Mouse (Mus musculus) liver, postnatal 0 days (tissue): ENCODE results near the gene Fbxw5. TPM values are rescaled to one million over a fixed set of nuclear protein-coding genes. Genes with fewer than 3 reads are reported as not detected.
A peak's percentile ranks its signal among the peaks of the same experiment; 100 is the strongest.

Source experiments
- ATAC-seq: fragments of 200-750 bp; cut with Nextera tagmentation; 2 replicates; pipeline ENCODE4 v1.8.0; 2017; ENCODE audit warnings: mild to moderate bottlenecking, moderate library complexity
- DNase-seq: peaks from one replicate; pipeline ENCODE4 v3.0.0-alpha.2; 2016
- H3K27ac ChIP-seq: fragments of 300-500 bp; sonication (generic); 2 replicates; pipeline ENCODE4 v1.5.1; 2014; ENCODE audit warnings: antibody characterized with exemption, moderate library complexity, mild to moderate bottlenecking, low read depth
- H3K27me3 ChIP-seq: fragments of 300-500 bp; sonication (generic); 2 replicates; pipeline ENCODE4 v1.6.1; 2014; ENCODE audit warnings: low read length, control low read depth, mixed read lengths; ENCODE audit not compliant: insufficient read depth
- H3K36me3 ChIP-seq: fragments of 300-500 bp; sonication (generic); replicated peaks from 2 replicates; pipeline ENCODE4 v1.6.1; 2014; ENCODE audit warnings: mild to moderate bottlenecking, control low read depth, low read length, moderate library complexity, mixed read lengths; ENCODE audit not compliant: insufficient read depth
- H3K4me1 ChIP-seq: fragments of 300-500 bp; sonication (generic); 2 replicates; pipeline ENCODE4 v1.6.1; 2014; ENCODE audit warnings: antibody characterized with exemption, mild to moderate bottlenecking, control low read depth; ENCODE audit not compliant: insufficient read depth
- H3K4me2 ChIP-seq: fragments of 300-500 bp; sonication (generic); 2 replicates; pipeline ENCODE4 v1.6.1; 2014; ENCODE audit warnings: low read depth, mild to moderate bottlenecking, low read length, moderate library complexity, mixed read lengths
- H3K4me3 ChIP-seq: fragments of 300-500 bp; sonication (generic); 2 replicates; pipeline ENCODE4 v1.5.1; 2014; ENCODE audit warnings: low read depth, low read length
- H3K9ac ChIP-seq: fragments of 300-500 bp; sonication (generic); replicated peaks from 2 replicates; pipeline ENCODE4 v1.6.1; 2014; ENCODE audit warnings: mild to moderate bottlenecking, moderate library complexity
- H3K9me3 ChIP-seq: fragments of 300-500 bp; sonication (generic); 2 replicates; pipeline ENCODE4 v1.6.1; 2016; ENCODE audit warnings: mild to moderate bottlenecking, control low read depth, low read length, mixed read lengths
- CTCF ChIP-seq: sonication (generic); IDR thresholded peaks from 2 replicates; pipeline ENCODE4 v1.5.1; 2016; ENCODE audit warnings: antibody characterized with exemption, low read depth
- EP300 ChIP-seq: IDR thresholded peaks from 2 replicates; pipeline ENCODE4 v1.6.1; 2016; ENCODE audit warnings: antibody characterized with exemption, low read depth, mild to moderate bottlenecking
- WGBS: fragments of 180-500 bp; shearing (Covaris S2); extraction: QIAGEN DNeasy Blood & Tissue Kit; methylation state at CpG from one replicate; pipeline ENCODE4 v1.1.7; 2014; ENCODE audit not compliant: insufficient replicate concordance; 5-methylcytosine and 5-hydroxymethylcytosine counted together
- polyA plus RNA-seq: library from polyadenylated mRNA; unstranded; fragments of >200 nt; fragmentation: Nextera tagmentation; extraction: Ambion mirVana; gene quantifications from 2 replicates; pipeline ENCODE4 v1.2.1, GENCODE M21; 2015

Fbxw5 gene
- polyA plus RNA-seq, 1 experiment from 2014 or later, result 26.9 TPM

- Histone ChIP-seq H3K9ac (no peak overlapping the region), H3K4me3 (no peak overlapping the region), H3K27me3 (no peaks in the 10 kb centered on the region), H3K9me3 (no peaks in the 10 kb centered on the region), H3K4me1 (peaks cover 9% of the 10 kb centered on the region; the same call in 1 of the 2 replicates), H3K27ac (no peak overlapping the region), H3K36me3 (no peaks in the 10 kb centered on the region), H3K4me2 (no peak overlapping the region)
- TF ChIP-seq CTCF (no peak), EP300 (no peak)
- 80% methylated on average over 6 of the region's 6 CpGs for WGBS
- DNase-seq (no peak), ATAC-seq (no peak)
Measured at GRCm38 (mm10) chr2:25487965-25488670, 12.4 kb upstream of the Fbxw5 start.

- H3K9ac ChIP-seq, result no peak overlapping the region
- no peak for ATAC-seq
- no peaks in the 10 kb centered on the region for H3K9me3 ChIP-seq
- no peak overlapping the region for H3K27ac ChIP-seq
- 69% methylated on average over 7 of the region's 7 CpGs for WGBS
- TF ChIP-seq EP300 (no peak), CTCF (no peak)
- H3K4me3 ChIP-seq, result no peak overlapping the region
- H3K27me3 ChIP-seq, result no peaks in the 10 kb centered on the region
- peaks cover 9% of the 10 kb centered on the region; the same call in 1 of the 2 replicates for H3K4me1 ChIP-seq
- H3K4me2 ChIP-seq, result no peak overlapping the region
- no peaks in the 10 kb centered on the region for H3K36me3 ChIP-seq
- no peak for DNase-seq
Measured at GRCm38 (mm10) chr2:25488671-25489068, 11.9 kb upstream of the Fbxw5 start.

GRCm38 (mm10) chr2:25492988-25493387 is 7.6 kb upstream of the Fbxw5 start:
- WGBS, result 73% methylated on average over 5 of the region's 5 CpGs
- no peaks in the 10 kb centered on the region for H3K4me1 ChIP-seq
- H3K4me2 ChIP-seq, result no peak overlapping the region
- H3K9ac ChIP-seq, result no peak overlapping the region
- no peaks in the 10 kb centered on the region for H3K9me3 ChIP-seq
- no peak for DNase-seq
- no peaks in the 10 kb centered on the region for H3K27me3 ChIP-seq
- TF ChIP-seq EP300, result no peak
- no peak for TF ChIP-seq CTCF
- no peak overlapping the region for H3K27ac ChIP-seq
- H3K36me3 ChIP-seq, result no peaks in the 10 kb centered on the region
- H3K4me3 ChIP-seq, result no peak overlapping the region
- ATAC-seq, result no peak

GRCm38 (mm10) chr2:25493476-25493961 is 7.0 kb upstream of the Fbxw5 start, which contains the start of gene Lcn12:
TSS of gene Lcn12 (minus strand) at chr2:25493911.
- H3K27ac ChIP-seq, result no peak within 1 kb of the TSS
- H3K9ac ChIP-seq, result no peak within 1 kb of the TSS
- no peaks in the 10 kb centered on the region for H3K36me3 ChIP-seq
- ATAC-seq (no peak), DNase-seq (no peak)
- no peak within 1 kb of the TSS for H3K4me3 ChIP-seq
- TF ChIP-seq CTCF (no peak), EP300 (no peak)
- H3K4me2 ChIP-seq, result no peak within 1 kb of the TSS
- H3K9me3 ChIP-seq, result no peaks in the 10 kb centered on the region
- no peaks in the 10 kb centered on the region for H3K4me1 ChIP-seq
- WGBS, result 77% methylated on average over 5 of the region's 5 CpGs
- H3K27me3 ChIP-seq, result no peaks in the 10 kb centered on the region

- no peak overlapping the region for H3K9ac ChIP-seq
- ATAC-seq (no peak), DNase-seq (no peak)
- peaks cover 14% of the 10 kb centered on the region for H3K4me1 ChIP-seq
- no peak overlapping the region for H3K27ac ChIP-seq
- H3K27me3 ChIP-seq, result no peaks in the 10 kb centered on the region
- WGBS, result 42% methylated on average over 4 of the region's 4 CpGs
- H3K9me3 ChIP-seq, result no peaks in the 10 kb centered on the region
- no peak overlapping the region for H3K4me3 ChIP-seq
- TF ChIP-seq CTCF (peak; percentile 64), EP300 (no peak)
- no peak overlapping the region for H3K4me2 ChIP-seq
- H3K36me3 ChIP-seq, result no peaks in the 10 kb centered on the region
Measured at GRCm38 (mm10) chr2:25496462-25496861, 4.1 kb upstream of the Fbxw5 start.

- no peak for ATAC-seq
Measured at GRCm38 (mm10) chr2:25497846-25498575, 2.5 kb upstream of the Fbxw5 start.

More at GRCm38 (mm10) chr2:25497846-25498575, 2.5 kb upstream of the Fbxw5 start:
- Histone ChIP-seq H3K4me1 (peaks cover 22% of the 10 kb centered on the region), H3K27me3 (no peaks in the 10 kb centered on the region), H3K36me3 (no peaks in the 10 kb centered on the region), H3K9me3 (no peaks in the 10 kb centered on the region), H3K9ac (no peak overlapping the region), H3K4me3 (no peak overlapping the region), H3K27ac (no peak overlapping the region), H3K4me2 (no peak overlapping the region)
- DNase-seq, result no peak
- WGBS, result 48% methylated on average over 6 of the region's 6 CpGs
- no peak for TF ChIP-seq EP300
- no peak for TF ChIP-seq CTCF
